Mouse (Mus musculus) megakaryocyte progenitor cell, adult 5-6 weeks (primary cell): Measurements from ENCODE around the gene Git2. TPM values are rescaled to one million over a fixed set of nuclear protein-coding genes. Genes with fewer than 3 reads are reported as not detected.

Source experiments
- ATAC-seq: replicated peaks from 2 replicates; pipeline ENCODE4 v1.8.0; 2016; ENCODE audit warnings: mild to moderate bottlenecking, moderate TSS enrichment, inconsistent platforms; ENCODE audit not compliant: poor library complexity
- total RNA-seq, 2 experiments: library from RNA; stranded (forward) in 1 of 2; stranded (reverse) in 1 of 2; fragments of 157-497, 149-512 nt in 1 of 2; fragments of 200-1000 nt in 1 of 2; gene quantifications; 2 replicates each; pipeline versions ENCODE4 v1.2.3 to v1.2.4; 2015 to 2017

Git2 gene
- total RNA-seq (2015) (84.7 and 88.9 TPM in 2 replicates), total RNA-seq (2017) (73.6 and 81.1 TPM in 2 replicates)

GRCm38 (mm10) chr5:114775056-114775979 is at the start of gene Git2:
Git2 (minus strand) TSS chr5:114775517.
- no peak for ATAC-seq

- ATAC-seq, result peak; percentile 73
These were observed 48.9 kb upstream of the Git2 start for GRCm38 (mm10) chr5:114824197-114824596.

GRCm38 (mm10) chr5:114822796-114823688 is 47.7 kb upstream of the Git2 start, which contains the start of gene 1500011B03Rik:
1500011B03Rik (minus strand) TSS chr5:114823468.
- ATAC-seq, result peak; percentile 52

GRCm38 (mm10) chr5:114818124-114818523 is 42.8 kb upstream of the Git2 start:
- ATAC-seq, result no peak

- ATAC-seq, result no peak
These were observed 41.3 kb upstream of the Git2 start for GRCm38 (mm10) chr5:114816599-114816998.

GRCm38 (mm10) chr5:114813525-114814181 is 38.3 kb upstream of the Git2 start:
- peak; percentile 93 for ATAC-seq

GRCm38 (mm10) chr5:114809826-114810225 is 34.5 kb upstream of the Git2 start:
- ATAC-seq, result no peak

- no peak for ATAC-seq
These were observed 34.0 kb upstream of the Git2 start for GRCm38 (mm10) chr5:114809181-114809756.

GRCm38 (mm10) chr5:114808385-114808784 is 33.1 kb upstream of the Git2 start:
- peak; percentile 40; the same call in 1 of the 2 replicates for ATAC-seq

- no peak for ATAC-seq
These were observed 32.6 kb upstream of the Git2 start for GRCm38 (mm10) chr5:114807893-114808292.

- ATAC-seq, result peak; percentile 74
These were observed 32.2 kb upstream of the Git2 start for GRCm38 (mm10) chr5:114807468-114807867.

- ATAC-seq, result peak; percentile 15; the same call in 1 of the 2 replicates
These were observed 31.7 kb upstream of the Git2 start for GRCm38 (mm10) chr5:114807063-114807462.

GRCm38 (mm10) chr5:114806636-114807035 is 31.3 kb upstream of the Git2 start:
- ATAC-seq, result no peak

GRCm38 (mm10) chr5:114805436-114806350 is 30.4 kb upstream of the Git2 start:
- peak; percentile 51 for ATAC-seq

GRCm38 (mm10) chr5:114804958-114805357 is 29.6 kb upstream of the Git2 start:
- no peak for ATAC-seq

GRCm38 (mm10) chr5:114804335-114804734 is 29.0 kb upstream of the Git2 start:
- ATAC-seq, result no peak

- ATAC-seq, result no peak
These were observed 27.9 kb upstream of the Git2 start for GRCm38 (mm10) chr5:114803231-114803630.

GRCm38 (mm10) chr5:114801841-114802240 is 26.5 kb upstream of the Git2 start:
- no peak for ATAC-seq

- peak; percentile 88 for ATAC-seq
These were observed 25.7 kb upstream of the Git2 start for GRCm38 (mm10) chr5:114801049-114801448.
